Mouse (Mus musculus) cerebellum, adult (tissue): ENCODE data around the gene Iqcc.

Experiments used
- ATAC-seq: cut with Nextera tagmentation; 2 replicates; pipeline ENCODE4 v1.9.2; 2017; ENCODE audit warnings: mild to moderate bottlenecking, moderate library complexity, mixed read lengths; ENCODE audit not compliant: insufficient number of reproducible peaks, low FRiP score, low TSS enrichment

The Iqcc gene

DNA sequence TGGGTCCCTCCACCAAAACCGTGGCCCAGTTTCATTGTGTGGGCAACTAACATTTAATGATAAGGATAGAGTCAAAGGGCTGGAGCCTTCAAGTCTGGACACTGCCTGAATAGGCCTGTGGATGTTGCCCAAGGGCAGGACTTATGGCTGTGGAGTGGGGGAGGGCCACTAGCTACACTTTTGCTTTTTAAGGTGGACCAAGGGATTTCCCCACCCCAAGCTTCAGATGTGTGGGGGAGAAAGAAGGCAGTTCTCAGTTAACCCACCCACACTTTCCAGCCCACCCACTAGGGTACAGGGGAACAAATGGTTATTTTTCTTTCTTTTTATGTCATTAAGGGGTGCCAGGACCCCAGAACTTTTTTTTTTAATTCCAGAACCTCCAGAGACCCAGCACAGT lies 34.5 kb downstream of the Iqcc start:
- no peak for ATAC-seq

- no peak for ATAC-seq
Measured at GRCm38 (mm10) chr4:129582251-129582650, 36.6 kb downstream of the Iqcc start.

- no peak for ATAC-seq
Measured at GRCm38 (mm10) chr4:129580347-129580746, 38.6 kb downstream of the Iqcc start.

DNA sequence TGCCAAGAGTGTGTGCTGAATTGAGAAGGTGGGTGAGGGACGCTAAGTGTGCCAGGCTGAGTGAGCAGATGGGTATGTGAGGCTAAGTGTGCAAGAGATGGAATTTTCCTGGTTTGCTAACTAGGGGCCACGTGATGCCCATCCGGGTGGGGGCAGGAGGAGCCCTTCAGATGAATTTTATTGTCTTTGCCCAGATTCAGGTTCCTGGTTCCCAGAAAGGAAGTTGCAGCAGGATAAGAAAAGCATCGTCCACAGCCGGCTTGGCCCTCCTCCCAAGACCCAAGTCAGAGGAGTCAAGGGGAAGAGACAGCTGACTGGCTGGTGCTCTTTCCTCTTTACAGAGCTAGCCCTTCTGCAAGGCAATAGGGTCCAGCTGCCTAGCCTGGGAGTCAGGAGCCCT lies 40.4 kb downstream of the Iqcc start, which contains the start of gene Fam167b:
TSS of gene Fam167b (minus strand) at position 84 of the 400 bp plus-strand sequence.
- ATAC-seq = no peak

DNA sequence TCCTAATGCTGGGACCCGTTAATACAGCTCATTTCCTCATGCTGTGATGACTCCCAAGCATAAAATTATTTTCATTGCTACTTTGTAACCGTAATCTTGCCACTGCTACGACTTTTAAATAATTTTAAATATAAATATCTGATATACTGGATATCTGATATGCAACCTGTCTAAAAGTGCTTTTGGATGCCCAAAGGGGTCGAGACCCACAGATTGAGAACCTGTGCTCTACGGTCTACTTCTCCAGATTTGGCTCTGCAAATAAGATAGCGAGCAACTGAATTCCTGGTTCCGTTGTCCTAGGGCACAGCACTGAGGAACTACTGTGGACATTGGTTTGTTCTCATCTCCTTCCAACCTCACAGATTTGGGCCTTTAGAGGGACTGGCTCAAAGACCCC lies 41.2 kb downstream of the Iqcc start:
- no peak for ATAC-seq

- ATAC-seq = no peak
Measured at GRCm38 (mm10) chr4:129576863-129577491, 41.9 kb downstream of the Iqcc start.

GRCm38 (mm10) chr4:129575171-129575844 lies 43.6 kb downstream of the Iqcc start:
- no peak for ATAC-seq

GRCm38 (mm10) chr4:129573430-129573829 lies 45.5 kb downstream of the Iqcc start, which contains the start of gene Lck:
Lck (minus strand) TSS chr4:129573641.
- no peak for ATAC-seq

- ATAC-seq = no peak
Measured at GRCm38 (mm10) chr4:129573093-129573370, 45.9 kb downstream of the Iqcc start.

DNA sequence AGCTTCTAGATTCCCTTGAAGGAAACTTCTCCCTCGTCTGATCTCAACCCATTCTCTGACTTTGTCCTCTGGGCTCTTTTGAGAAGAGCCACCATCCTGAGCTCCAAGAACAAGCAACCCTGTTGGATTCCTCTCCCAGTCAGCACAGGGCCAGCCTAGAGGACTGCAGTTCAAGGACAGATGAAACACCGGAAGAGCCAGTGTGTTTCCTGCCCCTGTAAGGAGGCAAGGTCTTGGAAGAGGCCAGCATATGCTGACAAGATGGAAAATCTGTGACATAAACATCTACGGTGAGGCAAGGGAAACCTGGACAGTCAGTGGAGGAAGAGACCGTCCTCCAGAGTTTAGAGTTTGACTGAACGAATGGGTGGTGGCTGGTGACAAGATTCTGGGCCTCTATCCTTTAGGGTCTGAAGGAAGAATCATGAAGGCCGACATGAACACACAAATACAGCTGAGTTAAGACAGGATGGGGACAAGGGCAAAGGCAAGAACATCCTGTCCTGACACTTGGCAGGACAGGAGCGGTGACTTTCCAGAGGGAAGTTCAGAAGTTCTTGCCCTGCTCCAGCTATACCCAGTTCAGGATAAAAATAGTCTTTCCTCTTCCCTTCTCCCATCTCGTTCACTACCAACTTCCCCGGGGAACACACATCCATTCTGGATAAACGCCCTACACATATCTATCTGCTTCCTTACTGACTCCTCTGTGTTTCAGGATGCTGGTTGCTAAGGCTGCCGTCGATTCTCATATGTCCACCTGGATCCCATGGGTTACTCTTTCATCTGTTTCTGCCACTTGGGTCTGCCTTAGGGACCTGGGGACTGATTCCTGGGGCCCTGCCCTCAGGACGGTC lies 46.4 kb downstream of the Iqcc start:
- ATAC-seq = no peak

GRCm38 (mm10) chr4:129571551-129572084 lies 47.3 kb downstream of the Iqcc start:
- ATAC-seq = no peak

DNA sequence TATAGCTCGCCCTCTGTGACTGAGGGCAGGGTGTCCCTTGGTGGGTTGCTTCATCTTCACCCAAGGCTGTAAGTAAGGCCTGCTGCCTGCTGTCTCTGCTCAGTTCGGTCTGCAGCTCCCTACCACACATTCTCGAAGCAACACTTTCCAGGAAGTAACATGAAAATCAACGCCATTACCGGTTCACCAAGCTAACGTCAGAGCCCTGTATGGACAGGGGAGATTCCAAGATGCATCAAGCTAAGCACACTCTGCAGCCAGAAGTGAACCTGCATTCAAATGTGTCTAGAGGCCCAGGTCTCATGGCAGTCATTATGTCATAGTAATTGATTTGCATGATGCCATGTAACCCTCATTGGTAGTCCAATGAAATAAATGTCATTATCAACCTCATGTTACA lies 48.9 kb downstream of the Iqcc start:
- no peak for ATAC-seq

- no peak for ATAC-seq
Measured at GRCm38 (mm10) chr4:129568366-129568765, 50.5 kb downstream of the Iqcc start.

- ATAC-seq = no peak
Measured at GRCm38 (mm10) chr4:129565139-129565538, 53.8 kb downstream of the Iqcc start.
